Mouse (Mus musculus): ENCODE data around the gene Vmn1r80. TPM values are rescaled to one million over a fixed set of nuclear protein-coding genes. Genes with fewer than 3 reads are reported as not detected.
"Not testable (repeated sequence)": the region's sequence is repeated elsewhere in the genome, so short reads cannot be mapped to it uniquely, and the experiment has no call there.

Gene Vmn1r80
- total RNA-seq (2014; rRNA removed) (not detected in 2 replicates), polyA plus RNA-seq (2015; fragmentation: Nextera tagmentation; extraction: Ambion mirVana) (not detected in 2 replicates)

GRCm38 (mm10) chr7:12188986-12189385 lies at the start of gene Vmn1r80:
Vmn1r80 (plus strand) TSS chr7:12189286.
- no peak for ATAC-seq (ENCODE audit: low FRiP score)
- no peak within 1 kb of the TSS for H3K27ac ChIP-seq (ENCODE audit: low read depth, low read length)
- H3K4me1 ChIP-seq (ENCODE audit: insufficient read depth, low read length): no peaks in the 10 kb centered on the region
- no peak for DNase-seq (ENCODE audit: low spot score)
- H3K4me3 ChIP-seq (ENCODE audit: low read depth, low read length): no peak within 1 kb of the TSS
- no peak within 1 kb of the TSS for H3K9ac ChIP-seq (replicated peaks; ENCODE audit: low read length, poor library complexity, severe bottlenecking)
- no peaks in the 10 kb centered on the region for H3K27me3 ChIP-seq (ENCODE audit: insufficient read depth, low read length)
- TF ChIP-seq CTCF (IDR thresholded peaks at IDR 0.05): no peak
- H3K36me3 ChIP-seq (ENCODE audit: insufficient read depth, low read length): no peaks in the 10 kb centered on the region
- H3K9me3 ChIP-seq (ENCODE audit: low read length): peaks cover 6% of the 10 kb centered on the region; the same call in 1 of the 2 replicates
- H3K4me2 ChIP-seq (ENCODE audit: low read depth, low read length, poor library complexity, severe bottlenecking): no peak within 1 kb of the TSS
- 91% methylated on average over 1 of the region's 1 CpGs for WGBS

- peaks cover 9% of the 10 kb centered on the region; the same call in 1 of the 2 replicates for H3K9me3 ChIP-seq (ENCODE audit: low read length)
- H3K9ac ChIP-seq (replicated peaks; ENCODE audit: low read length, poor library complexity, severe bottlenecking): no peak within 1 kb of the TSS
- H3K27me3 ChIP-seq (ENCODE audit: insufficient read depth, low read length): no peaks in the 10 kb centered on the region
- WGBS: 60% methylated on average over 2 of the region's 2 CpGs
- H3K36me3 ChIP-seq (ENCODE audit: insufficient read depth, low read length): no peaks in the 10 kb centered on the region
- ATAC-seq (ENCODE audit: low FRiP score) (no peak), DNase-seq (ENCODE audit: low spot score) (no peak)
- H3K4me1 ChIP-seq (ENCODE audit: insufficient read depth, low read length): no peaks in the 10 kb centered on the region
- no peak within 1 kb of the TSS for H3K27ac ChIP-seq (ENCODE audit: low read depth, low read length)
- H3K4me2 ChIP-seq (ENCODE audit: low read depth, low read length, poor library complexity, severe bottlenecking): no peak within 1 kb of the TSS
- H3K4me3 ChIP-seq (ENCODE audit: low read depth, low read length): no peak within 1 kb of the TSS
- no peak for TF ChIP-seq CTCF (IDR thresholded peaks at IDR 0.05)
Observed at GRCm38 (mm10) chr7:12149957-12150356, 39.1 kb upstream of the Vmn1r80 start, which contains the start of gene Vmn1r78. Vmn1r78 (plus strand) TSS chr7:12150257.

- WGBS: 58% methylated on average over 1 of the region's 1 CpGs
- not testable (repeated sequence) for H3K9me3 ChIP-seq (ENCODE audit: low read length); DNase-seq (ENCODE audit: low spot score); H3K4me2 ChIP-seq (ENCODE audit: low read depth, low read length, poor library complexity, severe bottlenecking); ATAC-seq (ENCODE audit: low FRiP score); H3K36me3 ChIP-seq (ENCODE audit: insufficient read depth, low read length); H3K9ac ChIP-seq (replicated peaks; ENCODE audit: low read length, poor library complexity, severe bottlenecking); H3K27ac ChIP-seq (ENCODE audit: low read depth, low read length); H3K27me3 ChIP-seq (ENCODE audit: insufficient read depth, low read length); H3K4me1 ChIP-seq (ENCODE audit: insufficient read depth, low read length); H3K4me3 ChIP-seq (ENCODE audit: low read depth, low read length)
Observed at GRCm38 (mm10) chr7:12156463-12156862, 32.6 kb upstream of the Vmn1r80 start.

GRCm38 (mm10) chr7:12170979-12171378 lies 18.1 kb upstream of the Vmn1r80 start, which contains the start of gene Vmn1r79:
Vmn1r79 (plus strand) TSS chr7:12171279.
- not testable (repeated sequence) for H3K36me3 ChIP-seq (ENCODE audit: insufficient read depth, low read length); H3K4me3 ChIP-seq (ENCODE audit: low read depth, low read length); ATAC-seq (ENCODE audit: low FRiP score); H3K9me3 ChIP-seq (ENCODE audit: low read length); H3K27ac ChIP-seq (ENCODE audit: low read depth, low read length); H3K9ac ChIP-seq (replicated peaks; ENCODE audit: low read length, poor library complexity, severe bottlenecking); H3K4me2 ChIP-seq (ENCODE audit: low read depth, low read length, poor library complexity, severe bottlenecking); H3K27me3 ChIP-seq (ENCODE audit: insufficient read depth, low read length); DNase-seq (ENCODE audit: low spot score); H3K4me1 ChIP-seq (ENCODE audit: insufficient read depth, low read length)

GRCm38 (mm10) chr7:12172926-12173325 lies 16.2 kb upstream of the Vmn1r80 start:
- not testable (repeated sequence) for ATAC-seq (ENCODE audit: low FRiP score); H3K4me1 ChIP-seq (ENCODE audit: insufficient read depth, low read length); H3K4me3 ChIP-seq (ENCODE audit: low read depth, low read length); H3K27me3 ChIP-seq (ENCODE audit: insufficient read depth, low read length); H3K4me2 ChIP-seq (ENCODE audit: low read depth, low read length, poor library complexity, severe bottlenecking); H3K9ac ChIP-seq (replicated peaks; ENCODE audit: low read length, poor library complexity, severe bottlenecking); DNase-seq (ENCODE audit: low spot score); H3K27ac ChIP-seq (ENCODE audit: low read depth, low read length); H3K9me3 ChIP-seq (ENCODE audit: low read length); H3K36me3 ChIP-seq (ENCODE audit: insufficient read depth, low read length)
- WGBS: 62% methylated on average over 2 of the region's 2 CpGs

GRCm38 (mm10) chr7:12204141-12204540 lies 15.1 kb downstream of the Vmn1r80 start:
- ATAC-seq (ENCODE audit: low FRiP score) (no peak), DNase-seq (ENCODE audit: low spot score) (no peak)
- H3K9ac ChIP-seq (replicated peaks; ENCODE audit: low read length, poor library complexity, severe bottlenecking): no peak overlapping the region
- no peaks in the 10 kb centered on the region for H3K36me3 ChIP-seq (ENCODE audit: insufficient read depth, low read length)
- no peak overlapping the region for H3K27ac ChIP-seq (ENCODE audit: low read depth, low read length)
- no peak overlapping the region for H3K4me3 ChIP-seq (ENCODE audit: low read depth, low read length)
- WGBS: 65% methylated on average over 2 of the region's 2 CpGs
- H3K9me3 ChIP-seq (ENCODE audit: low read length): peaks cover 4% of the 10 kb centered on the region; the same call in 1 of the 2 replicates
- no peak overlapping the region for H3K4me2 ChIP-seq (ENCODE audit: low read depth, low read length, poor library complexity, severe bottlenecking)
- no peak for TF ChIP-seq CTCF (IDR thresholded peaks at IDR 0.05)
- H3K4me1 ChIP-seq (ENCODE audit: insufficient read depth, low read length): no peaks in the 10 kb centered on the region
- no peaks in the 10 kb centered on the region for H3K27me3 ChIP-seq (ENCODE audit: insufficient read depth, low read length)

Other genes with a start within 250 kb of the Vmn1r80 start
- gene Vmn1r77, start 152.5 kb upstream of the Vmn1r80 start, total RNA-seq (2014; rRNA removed): not detected in 2 replicates
- gene Vmn1r77, start 152.5 kb upstream of the Vmn1r80 start, polyA plus RNA-seq (2015; fragmentation: Nextera tagmentation; extraction: Ambion mirVana): not detected in 2 replicates
- not detected in 2 replicates for gene Vmn1r78, start 39.0 kb upstream of the Vmn1r80 start, total RNA-seq (2014; rRNA removed)
- not detected in 2 replicates for gene Vmn1r78, start 39.0 kb upstream of the Vmn1r80 start, polyA plus RNA-seq (2015; fragmentation: Nextera tagmentation; extraction: Ambion mirVana)
- gene Vmn1r79, start 18.0 kb upstream of the Vmn1r80 start, total RNA-seq (2014; rRNA removed): not detected in 2 replicates
- not detected in 2 replicates for gene Vmn1r79, start 18.0 kb upstream of the Vmn1r80 start, polyA plus RNA-seq (2015; fragmentation: Nextera tagmentation; extraction: Ambion mirVana)
- gene Vmn1r81, start 79.0 kb downstream of the Vmn1r80 start, total RNA-seq (2014; rRNA removed): not detected in 2 replicates
- not detected in 2 replicates for gene Vmn1r81, start 79.0 kb downstream of the Vmn1r80 start, polyA plus RNA-seq (2015; fragmentation: Nextera tagmentation; extraction: Ambion mirVana)
- not detected in 2 replicates for gene Vmn1r82, start 111.1 kb downstream of the Vmn1r80 start, total RNA-seq (2014; rRNA removed)
- not detected in 2 replicates for gene Vmn1r82, start 111.1 kb downstream of the Vmn1r80 start, polyA plus RNA-seq (2015; fragmentation: Nextera tagmentation; extraction: Ambion mirVana)
- not detected in 2 replicates for gene Vmn1r83, start 140.2 kb downstream of the Vmn1r80 start, total RNA-seq (2014; rRNA removed)
- not detected in 2 replicates for gene Vmn1r83, start 140.2 kb downstream of the Vmn1r80 start, polyA plus RNA-seq (2015; fragmentation: Nextera tagmentation; extraction: Ambion mirVana)
- not detected in 2 replicates for gene Vmn1r84, start 180.0 kb downstream of the Vmn1r80 start, total RNA-seq (2014; rRNA removed)
- not detected in 2 replicates for gene Vmn1r84, start 180.0 kb downstream of the Vmn1r80 start, polyA plus RNA-seq (2015; fragmentation: Nextera tagmentation; extraction: Ambion mirVana)
- gene Zfp551, start 233.5 kb downstream of the Vmn1r80 start, total RNA-seq (2014; rRNA removed): 9.0 and 11.0 TPM in 2 replicates
- gene Zfp551, start 233.5 kb downstream of the Vmn1r80 start, polyA plus RNA-seq (2015; fragmentation: Nextera tagmentation; extraction: Ambion mirVana): 9.6 and 10.2 TPM in 2 replicates